Mouse (Mus musculus) CH12.LX (cell line): Measurements from ENCODE around the gene Cacnb4.

Experiments used
- CTCF ChIP-seq, 2 experiments: IDR thresholded peaks in 1 of 2; conservative IDR thresholded peaks in 1 of 2; 2 replicates each; pipeline ENCODE4 v1.5.1; 2011 to 2012; ENCODE audit warnings: low read depth in 2 of 2, low read length in 2 of 2, improper control_type of control experiment in 1 of 2, inconsistent platforms in 1 of 2, mild to moderate bottlenecking in 1 of 2, moderate library complexity in 1 of 2
- E2F4 ChIP-seq: IDR thresholded peaks from 2 replicates; pipeline ENCODE4 v1.6.1; 2011; ENCODE audit warnings: low read depth, low read length, improper control_type of control experiment; ENCODE audit not compliant: insufficient replicate concordance
- POLR2AphosphoS2 ChIP-seq: IDR thresholded peaks from 2 replicates; pipeline ENCODE4 v1.6.1; 2011; ENCODE audit warnings: low read depth, low read length, improper control_type of control experiment
- USF2 ChIP-seq: conservative IDR thresholded peaks from 2 replicates; pipeline ENCODE4 v1.6.1; 2011; ENCODE audit warnings: low read depth, low read length, improper control_type of control experiment
- ZNF384 ChIP-seq: IDR thresholded peaks from 2 replicates; pipeline ENCODE4 v1.6.1; 2012; ENCODE audit warnings: low read depth, low read length, improper control_type of control experiment, inconsistent platforms

GRCm38 (mm10) chr2:52547331-52547730 lies 129.3 kb downstream of the Cacnb4 start:
- TF ChIP-seq E2F4 (no peak), POLR2AphosphoS2 (no peak), USF2 (no peak), ZNF384 (no peak), CTCF (conservative IDR thresholded peaks at IDR 0.05 in 1 of 2, IDR thresholded peaks at IDR 0.05 in 1 of 2; ENCODE audit: low read depth in 2 of 2, low read length in 2 of 2) (no peak)
